Mouse (Mus musculus): ENCODE results near the gene Gm21188.
"Not testable (repeated sequence)": the region's sequence is repeated elsewhere in the genome, so short reads cannot be mapped to it uniquely, and the experiment has no call there.

GRCm38 (mm10) chr13:120031676-120032075 lies 20.3 kb downstream of the Gm21188 start:
- TF ChIP-seq CTCF (IDR thresholded peaks at IDR 0.05; ENCODE audit: low read depth, low read length); TAL1 (conservative IDR thresholded peaks at IDR 0.05; ENCODE audit: low read depth, low read length); GATA1 (IDR thresholded peaks at IDR 0.05; ENCODE audit: borderline replicate concordance, low read length); GATA2 (IDR thresholded peaks at IDR 0.05; ENCODE audit: borderline replicate concordance, low read depth, low read length): not testable (repeated sequence)

All from G1E (cell line).